Mouse (Mus musculus) liver, embryonic 14.5 days (tissue): Measurements from ENCODE around the gene Gmds.

Experiments
- CTCF ChIP-seq: IDR thresholded peaks from 2 replicates; pipeline ENCODE4 v1.5.1; 2016; ENCODE audit warnings: antibody characterized with exemption, low read depth, control low read depth
- EP300 ChIP-seq: IDR thresholded peaks from 2 replicates; pipeline ENCODE4 v1.6.1; 2016; ENCODE audit warnings: antibody characterized with exemption, low read depth

- no peak for TF ChIP-seq EP300
- TF ChIP-seq CTCF = no peak
These were observed 562.8 kb downstream of the Gmds start for GRCm38 (mm10) chr13:31775762-31776161.
